Mouse (Mus musculus): ENCODE results near the gene Rassf5.

Gene Rassf5

DNA sequence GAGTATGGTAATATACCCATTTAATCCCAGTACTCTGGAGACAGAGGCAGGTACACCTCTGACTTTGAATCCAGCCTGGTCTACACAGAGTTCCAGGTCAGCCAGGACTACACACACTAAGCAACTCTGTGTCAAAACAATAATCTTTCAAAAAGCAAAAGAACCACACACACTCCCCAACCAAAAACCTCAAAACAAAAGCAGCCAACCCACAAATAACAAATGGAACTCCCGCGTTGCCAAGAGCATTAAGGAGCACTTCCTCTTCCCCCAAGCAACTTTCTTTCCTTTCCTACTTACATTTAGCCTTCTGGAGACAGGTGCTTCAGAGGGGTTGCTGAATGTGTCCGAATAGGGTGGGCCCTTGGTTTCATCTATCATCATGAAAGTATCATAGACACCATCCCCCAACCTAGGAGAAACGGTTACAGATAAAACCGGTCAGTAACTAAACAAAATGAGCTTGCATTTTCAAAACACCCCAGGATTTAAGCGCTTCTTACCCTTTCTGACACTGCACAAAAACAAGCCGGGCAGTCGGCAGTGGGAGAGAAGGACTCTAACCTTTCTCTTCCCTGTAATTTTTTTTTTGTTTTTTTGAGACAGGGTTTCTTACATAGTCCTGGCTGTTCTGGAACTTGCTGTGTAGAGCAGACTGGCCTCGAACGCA is 109.0 kb downstream of the Rassf5 start:
- no peak for DNase-seq

DNA sequence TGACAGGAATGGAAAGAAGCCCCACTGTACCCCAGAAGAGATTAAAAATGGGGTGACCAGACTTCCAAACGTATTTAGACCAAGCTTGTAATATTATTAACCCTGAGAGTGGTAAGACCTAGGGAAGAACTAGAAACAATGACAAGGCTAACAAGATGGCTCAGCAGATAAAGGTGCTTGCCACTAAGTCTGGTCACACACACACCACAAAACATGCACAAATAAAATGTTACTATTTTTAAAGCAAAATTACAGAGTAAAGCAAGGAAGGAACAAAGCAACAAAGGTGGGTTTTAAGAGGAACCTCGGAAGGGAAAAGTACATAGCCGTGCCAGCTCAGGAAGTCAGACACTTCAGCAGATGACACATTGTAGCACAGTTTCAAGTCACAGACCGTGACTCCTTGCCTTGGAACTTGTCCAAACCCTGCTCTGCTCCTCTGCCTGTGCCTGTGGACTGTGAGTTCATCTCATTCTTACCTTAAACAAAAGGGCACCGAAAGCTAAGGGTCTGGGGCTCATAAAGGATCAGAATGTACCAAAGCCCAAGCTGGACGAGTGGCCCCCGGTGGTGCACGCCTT is 110.0 kb downstream of the Rassf5 start:
- peak in 1 of 2 experiments; percentile 32 for DNase-seq

DNA sequence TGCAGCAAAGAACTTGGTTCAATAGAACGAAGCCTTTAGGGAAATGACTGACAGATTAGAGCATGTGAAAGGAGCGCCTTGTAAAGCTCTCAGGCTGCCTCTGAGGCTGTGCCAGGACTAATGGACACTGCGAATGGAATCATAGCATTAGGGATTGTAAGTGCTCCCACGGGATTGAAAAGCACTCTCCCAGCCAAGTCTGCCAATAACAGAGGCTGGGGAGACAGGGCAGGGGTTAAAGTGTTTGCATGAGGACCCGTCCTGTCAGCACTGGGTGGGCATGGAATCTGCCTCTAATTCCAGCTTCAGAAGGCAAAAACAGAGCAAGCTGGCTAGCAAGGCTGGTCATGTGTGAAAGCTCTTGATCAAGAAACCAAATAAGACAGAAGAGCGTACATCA is 110.8 kb downstream of the Rassf5 start:
- no peak for DNase-seq
